Mouse (Mus musculus) heart, postnatal 0 days (tissue): ENCODE data around the gene Vwa5b1. TPM values are rescaled to one million over a fixed set of nuclear protein-coding genes. Genes with fewer than 3 reads are reported as not detected.

Experiments
- ATAC-seq: fragments of 200-750 bp; cut with Nextera tagmentation; 2 replicates; pipeline ENCODE4 v1.8.0; 2017; ENCODE audit warnings: low read depth, moderate number of reproducible peaks, moderate library complexity; ENCODE audit not compliant: insufficient read depth
- DNase-seq: peaks from one replicate; pipeline ENCODE4 v3.0.0-alpha.2; 2016; ENCODE audit warnings: low spot score
- H3K27ac ChIP-seq: fragments of 300-500 bp; sonication (generic); 2 replicates; pipeline ENCODE4 v1.5.1; 2014; ENCODE audit warnings: low read depth, mild to moderate bottlenecking
- H3K27me3 ChIP-seq: fragments of 300-500 bp; sonication (generic); 2 replicates; pipeline ENCODE4 v1.6.1; 2014; ENCODE audit warnings: low read length, mixed read lengths; ENCODE audit not compliant: control insufficient read depth, insufficient read depth
- H3K36me3 ChIP-seq: fragments of 300-500 bp; sonication (generic); replicated peaks from 2 replicates; pipeline ENCODE4 v1.6.1; 2014; ENCODE audit warnings: low read length, mixed read lengths; ENCODE audit not compliant: control insufficient read depth, insufficient read depth
- H3K4me1 ChIP-seq: fragments of 300-500 bp; sonication (generic); 2 replicates; pipeline ENCODE4 v1.6.1; 2014; ENCODE audit warnings: antibody characterized with exemption; ENCODE audit not compliant: control insufficient read depth, insufficient read depth
- H3K4me2 ChIP-seq: fragments of 300-500 bp; sonication (generic); 2 replicates; pipeline ENCODE4 v1.6.1; 2014; ENCODE audit warnings: low read depth, mild to moderate bottlenecking, low read length, moderate library complexity
- H3K4me3 ChIP-seq: fragments of 300-500 bp; sonication (generic); 2 replicates; pipeline ENCODE4 v1.5.1; 2014; ENCODE audit warnings: low read depth, low read length
- H3K9ac ChIP-seq: fragments of 300-500 bp; sonication (generic); replicated peaks from 2 replicates; pipeline ENCODE4 v1.6.1; 2014; ENCODE audit warnings: low read depth, low read length, mixed read lengths
- H3K9me3 ChIP-seq: fragments of 300-500 bp; sonication (generic); replicated peaks from 2 replicates; pipeline ENCODE4 v1.6.1; 2016; ENCODE audit warnings: low read length; ENCODE audit not compliant: control insufficient read depth
- CTCF ChIP-seq: IDR thresholded peaks from 2 replicates; pipeline ENCODE4 v1.5.1; 2016; ENCODE audit warnings: antibody characterized with exemption, control low read depth, low read depth
- EP300 ChIP-seq: IDR thresholded peaks from 2 replicates; pipeline ENCODE4 v1.6.1; 2016; ENCODE audit warnings: antibody characterized with exemption, low read depth
- WGBS: fragments of 180-500 bp; shearing (Covaris S2); extraction: QIAGEN DNeasy Blood & Tissue Kit; methylation state at CpG from one replicate; pipeline ENCODE4 v1.1.7; 2014; 5-methylcytosine and 5-hydroxymethylcytosine counted together
- polyA plus RNA-seq: library from polyadenylated mRNA; unstranded; fragments of >200 nt; fragmentation: Nextera tagmentation; extraction: Ambion mirVana; gene quantifications from 2 replicates; pipeline ENCODE4 v1.2.1, GENCODE M21; 2015
- total RNA-seq: library from RNA; depleted of rRNA; stranded (reverse); fragments of >200 nt; gene quantifications from 2 replicates; pipeline ENCODE4 v1.2.3, GENCODE M21; 2014; ENCODE audit warnings: low replicate concordance

Vwa5b1 gene
- total and polyA plus RNA-seq, 2 experiments from 2014 or later: not detected

DNA sequence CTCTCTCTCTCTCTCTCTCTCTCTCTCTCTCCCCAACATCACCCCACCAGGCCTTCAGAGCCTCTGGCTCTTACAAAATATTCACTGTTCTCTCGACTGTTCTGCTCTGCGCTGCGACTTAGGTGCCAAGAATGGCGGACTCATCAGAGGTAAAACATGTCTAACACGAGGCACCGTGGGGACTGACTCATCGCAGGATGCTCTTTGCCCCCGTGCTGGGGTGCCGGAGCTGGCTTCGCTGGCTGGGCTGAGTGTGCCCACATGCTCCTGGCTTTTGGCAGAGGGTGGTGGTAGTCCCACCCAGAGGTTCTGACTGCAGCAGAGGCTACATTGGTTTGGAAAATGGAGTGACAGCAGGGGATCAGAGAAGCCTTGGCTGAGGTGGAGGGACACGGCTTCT lies 89.4 kb downstream of the Vwa5b1 start:
- no peak overlapping the region for H3K9ac ChIP-seq
- H3K4me2 ChIP-seq: no peak overlapping the region
- H3K27ac ChIP-seq: no peak overlapping the region
- no peaks in the 10 kb centered on the region for H3K4me1 ChIP-seq
- H3K36me3 ChIP-seq: no peaks in the 10 kb centered on the region
- TF ChIP-seq CTCF (no peak), EP300 (no peak)
- ATAC-seq (no peak), DNase-seq (no peak)
- no peaks in the 10 kb centered on the region for H3K9me3 ChIP-seq
- 59% methylated on average over 11 of the region's 11 CpGs for WGBS
- H3K4me3 ChIP-seq: no peak overlapping the region
- H3K27me3 ChIP-seq: peaks cover 16% of the 10 kb centered on the region

- 0 out of 2 replicates have a peak, but pooled peaks cover 10% of the 10 kb centered on the region for H3K27me3 ChIP-seq
- H3K4me1 ChIP-seq: no peaks in the 10 kb centered on the region
- no peak overlapping the region for H3K4me3 ChIP-seq
- ATAC-seq (no peak), DNase-seq (no peak)
- H3K4me2 ChIP-seq: no peak overlapping the region
- H3K27ac ChIP-seq: no peak overlapping the region
- TF ChIP-seq CTCF: no peak
- TF ChIP-seq EP300: no peak
- no peaks in the 10 kb centered on the region for H3K36me3 ChIP-seq
- no peak overlapping the region for H3K9ac ChIP-seq
- no peaks in the 10 kb centered on the region for H3K9me3 ChIP-seq
- 35% methylated on average over 12 of the region's 12 CpGs for WGBS
These were observed 92.5 kb downstream of the Vwa5b1 start for GRCm38 (mm10) chr4:138543177-138543576.

DNA sequence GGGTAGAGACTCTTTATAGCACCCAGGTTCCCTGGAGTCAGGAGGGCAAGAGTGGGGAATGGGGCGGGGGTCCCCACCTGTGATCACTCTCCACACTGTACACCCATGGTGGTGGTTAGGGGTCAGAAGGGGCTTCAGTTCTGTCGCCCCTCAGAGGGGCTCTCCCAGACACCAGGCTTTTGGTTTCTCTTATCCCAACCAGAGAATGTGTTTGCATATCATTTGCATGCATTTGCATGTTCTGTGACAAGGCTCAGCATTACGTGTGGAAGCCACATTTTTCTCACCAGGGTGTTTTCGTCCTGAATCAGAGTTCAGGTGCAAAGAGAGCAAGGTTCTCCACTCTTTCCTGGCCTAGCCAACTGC lies 97.6 kb downstream of the Vwa5b1 start:
- 62% methylated on average over 4 of the region's 4 CpGs for WGBS

DNA sequence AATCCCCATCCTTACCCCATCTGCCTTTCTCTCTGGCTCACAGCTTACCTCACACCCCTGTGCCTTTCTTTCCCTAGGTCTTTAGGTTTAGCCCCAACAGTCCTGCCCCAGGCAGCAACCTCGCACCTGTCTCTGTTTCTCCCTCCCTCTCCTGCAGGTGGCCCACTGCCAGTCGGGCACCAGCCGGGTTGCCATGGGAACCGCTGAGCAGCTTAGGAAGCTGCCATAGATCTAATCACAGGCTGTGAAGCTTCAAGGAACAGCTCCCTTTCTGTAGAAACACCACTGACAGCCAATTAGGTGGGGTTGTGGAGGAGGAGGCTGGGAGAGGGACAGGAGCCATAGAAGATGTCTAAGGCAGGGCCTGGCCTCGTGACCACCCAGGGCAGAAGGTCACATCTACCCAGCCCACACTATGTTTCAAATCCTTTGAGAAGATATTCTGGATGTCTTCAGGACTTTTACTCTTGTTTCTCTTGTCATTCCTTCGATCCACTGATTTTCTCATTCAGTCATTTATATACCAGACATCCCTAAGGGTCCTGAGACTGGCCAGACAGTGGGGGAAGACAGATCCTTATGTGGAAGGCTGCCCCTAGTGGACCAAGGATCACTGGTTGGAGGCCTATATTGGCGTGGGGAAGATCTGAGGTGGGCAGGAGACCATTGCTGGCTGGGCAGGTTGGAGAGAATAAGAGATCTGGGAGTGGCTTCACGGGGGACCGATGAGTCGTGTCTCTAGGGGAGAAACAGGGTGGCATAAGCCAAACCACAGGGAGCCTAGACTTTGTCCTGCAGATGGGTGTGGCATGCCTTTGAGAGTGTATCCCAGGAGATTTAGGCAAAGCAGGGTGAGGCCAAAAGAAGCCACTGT lies 98.2 kb downstream of the Vwa5b1 start:
- Histone ChIP-seq H3K27me3 (no peaks in the 10 kb centered on the region), H3K27ac (no peak overlapping the region), H3K4me2 (no peak overlapping the region), H3K9ac (no peak overlapping the region), H3K4me1 (no peaks in the 10 kb centered on the region), H3K4me3 (no peak overlapping the region), H3K36me3 (no peaks in the 10 kb centered on the region), H3K9me3 (0 out of 2 replicates have a peak, but pooled peaks cover 5% of the 10 kb centered on the region)
- DNase-seq (no peak), ATAC-seq (no peak)
- TF ChIP-seq EP300 (no peak), CTCF (no peak)
- 22% methylated on average over 10 of the region's 10 CpGs for WGBS

More for the DNA sequence above, 97.6 kb downstream of the Vwa5b1 start:
- 0 out of 2 replicates have a peak, but pooled peaks cover 5% of the 10 kb centered on the region for H3K9me3 ChIP-seq
- no peak for TF ChIP-seq CTCF
- TF ChIP-seq EP300: no peak
- no peaks in the 10 kb centered on the region for H3K4me1 ChIP-seq
- H3K4me3 ChIP-seq: no peak overlapping the region
- DNase-seq (no peak), ATAC-seq (no peak)
- no peak overlapping the region for H3K4me2 ChIP-seq
- no peaks in the 10 kb centered on the region for H3K36me3 ChIP-seq
- H3K27ac ChIP-seq: no peak overlapping the region
- H3K27me3 ChIP-seq: no peaks in the 10 kb centered on the region
- H3K9ac ChIP-seq: no peak overlapping the region

GRCm38 (mm10) chr4:138535610-138536009 lies 100.1 kb downstream of the Vwa5b1 start:
- no peak overlapping the region for H3K9ac ChIP-seq
- TF ChIP-seq EP300 (no peak), CTCF (no peak)
- 79% methylated on average over 12 of the region's 12 CpGs for WGBS
- no peak for DNase-seq
- H3K27ac ChIP-seq: no peak overlapping the region
- 0 out of 2 replicates have a peak, but pooled peaks cover 5% of the 10 kb centered on the region for H3K9me3 ChIP-seq
- ATAC-seq: no peak
- no peaks in the 10 kb centered on the region for H3K36me3 ChIP-seq
- no peak overlapping the region for H3K4me2 ChIP-seq
- H3K4me3 ChIP-seq: no peak overlapping the region
- no peaks in the 10 kb centered on the region for H3K27me3 ChIP-seq
- no peaks in the 10 kb centered on the region for H3K4me1 ChIP-seq
